Mouse (Mus musculus): ENCODE results near the gene Rexo4. TPM values are rescaled to one million over a fixed set of nuclear protein-coding genes. Genes with fewer than 3 reads are reported as not detected.

Gene Rexo4
- polyA plus RNA-seq, 1 experiment from 2014 or later: 39.5 TPM

DNA sequence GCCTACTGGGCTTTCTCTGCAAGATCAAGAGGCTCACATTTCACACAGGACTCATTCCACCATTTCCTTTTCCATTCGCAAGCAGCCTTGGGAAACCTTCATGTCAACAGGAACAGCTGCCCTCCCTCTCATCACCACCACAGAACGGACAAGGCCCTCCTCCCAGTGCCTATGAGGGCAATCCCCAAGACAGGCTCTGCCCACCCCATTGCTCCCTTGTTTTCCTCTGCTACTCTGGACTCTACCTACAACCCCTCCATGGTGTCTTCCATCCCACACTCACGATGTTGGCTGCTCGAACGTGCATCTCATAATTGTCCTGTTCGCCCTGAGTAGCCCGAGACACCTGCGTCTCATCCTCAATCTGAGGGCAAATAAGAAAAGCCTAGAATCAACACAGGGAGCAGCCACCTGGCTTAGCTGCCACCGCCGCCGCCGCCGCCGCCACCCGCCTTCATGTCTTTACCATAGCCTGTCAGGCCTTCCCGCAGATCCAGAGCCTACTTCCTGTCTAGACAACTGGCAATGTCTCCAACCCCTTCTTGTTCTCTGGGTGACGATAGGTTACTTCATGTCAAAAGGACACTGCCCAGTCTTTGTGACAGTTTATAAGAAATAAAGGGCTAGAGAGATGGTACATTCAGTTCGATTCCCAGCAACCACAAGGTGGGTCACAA lies 55.3 kb downstream of the Rexo4 start:
- WGBS: 76% methylated on average over 18 of the region's 18 CpGs
- H3K27ac ChIP-seq (replicated peaks; ENCODE audit: low read depth, low read length): no peak overlapping the region

DNA sequence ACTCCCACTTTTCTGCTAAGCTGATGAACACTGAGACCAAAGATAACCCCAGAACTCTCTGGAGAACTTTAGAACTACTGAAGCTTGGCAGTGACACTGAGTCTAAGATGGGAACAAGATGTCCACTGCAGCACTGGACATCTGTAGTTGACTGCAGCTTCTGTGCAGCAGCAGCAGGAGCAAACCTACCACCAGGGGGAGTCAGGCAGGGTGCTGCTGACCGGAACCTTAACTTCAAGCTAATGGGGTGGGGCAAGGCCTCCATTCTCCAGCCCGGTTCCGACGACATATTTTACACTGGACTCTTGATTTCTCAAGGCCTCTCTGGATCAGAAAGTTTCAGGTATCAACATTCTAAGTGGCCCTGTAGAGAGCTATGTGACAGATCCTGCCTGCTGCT lies 57.1 kb downstream of the Rexo4 start:
- H3K36me3 ChIP-seq (ENCODE audit: control insufficient read depth, insufficient read depth, low read length): peaks cover 49% of the 10 kb centered on the region
- ATAC-seq (ENCODE audit: low read depth) (no peak), DNase-seq (ENCODE audit: low spot score) (peak; percentile 16)
- no peak overlapping the region for H3K9ac ChIP-seq (ENCODE audit: low read depth, low read length)
- no peak overlapping the region for H3K4me3 ChIP-seq (ENCODE audit: low read depth, low read length)
- no peak overlapping the region for H3K27ac ChIP-seq (replicated peaks; ENCODE audit: low read depth, low read length)
- no peak overlapping the region for H3K4me2 ChIP-seq (ENCODE audit: low read depth, low read length)
- no peaks in the 10 kb centered on the region for H3K27me3 ChIP-seq (replicated peaks; ENCODE audit: control insufficient read depth, insufficient read depth, low read length)
- WGBS: 52% methylated on average over 4 of the region's 4 CpGs
- H3K4me1 ChIP-seq (ENCODE audit: control insufficient read depth, insufficient read depth, low read length): peaks cover 19% of the 10 kb centered on the region
- H3K9me3 ChIP-seq (ENCODE audit: control insufficient read depth, low read length): no peaks in the 10 kb centered on the region

More for the DNA sequence above, 55.3 kb downstream of the Rexo4 start:
- H3K4me1 ChIP-seq (ENCODE audit: control insufficient read depth, insufficient read depth, low read length): peaks cover 16% of the 10 kb centered on the region
- peak overlapping the region; percentile 85 for H3K4me3 ChIP-seq (ENCODE audit: low read depth, low read length)
- H3K27me3 ChIP-seq (replicated peaks; ENCODE audit: control insufficient read depth, insufficient read depth, low read length): no peaks in the 10 kb centered on the region
- H3K9ac ChIP-seq (ENCODE audit: low read depth, low read length): peak overlapping the region; percentile 98
- H3K4me2 ChIP-seq (ENCODE audit: low read depth, low read length): peak overlapping the region; percentile 83
- no peak for DNase-seq (ENCODE audit: low spot score)
- H3K9me3 ChIP-seq (ENCODE audit: control insufficient read depth, low read length): no peaks in the 10 kb centered on the region
- peaks cover 67% of the 10 kb centered on the region for H3K36me3 ChIP-seq (ENCODE audit: control insufficient read depth, insufficient read depth, low read length)
- no peak for ATAC-seq (ENCODE audit: low read depth)

- Histone ChIP-seq H3K4me2 (ENCODE audit: low read depth, low read length) (no peak overlapping the region), H3K36me3 (ENCODE audit: control insufficient read depth, insufficient read depth, low read length) (peaks cover 43% of the 10 kb centered on the region), H3K4me1 (ENCODE audit: control insufficient read depth, insufficient read depth, low read length) (peaks cover 21% of the 10 kb centered on the region), H3K9me3 (ENCODE audit: control insufficient read depth, low read length) (no peaks in the 10 kb centered on the region), H3K4me3 (ENCODE audit: low read depth, low read length) (no peak overlapping the region), H3K9ac (ENCODE audit: low read depth, low read length) (no peak overlapping the region), H3K27me3 (replicated peaks; ENCODE audit: control insufficient read depth, insufficient read depth, low read length) (no peaks in the 10 kb centered on the region), H3K27ac (replicated peaks; ENCODE audit: low read depth, low read length) (no peak overlapping the region)
- WGBS: 97% methylated on average over 3 of the region's 3 CpGs
- ATAC-seq (ENCODE audit: low read depth) (no peak), DNase-seq (ENCODE audit: low spot score) (no peak)
Measured at GRCm38 (mm10) chr2:26906431-26906830, 57.8 kb downstream of the Rexo4 start.

DNA sequence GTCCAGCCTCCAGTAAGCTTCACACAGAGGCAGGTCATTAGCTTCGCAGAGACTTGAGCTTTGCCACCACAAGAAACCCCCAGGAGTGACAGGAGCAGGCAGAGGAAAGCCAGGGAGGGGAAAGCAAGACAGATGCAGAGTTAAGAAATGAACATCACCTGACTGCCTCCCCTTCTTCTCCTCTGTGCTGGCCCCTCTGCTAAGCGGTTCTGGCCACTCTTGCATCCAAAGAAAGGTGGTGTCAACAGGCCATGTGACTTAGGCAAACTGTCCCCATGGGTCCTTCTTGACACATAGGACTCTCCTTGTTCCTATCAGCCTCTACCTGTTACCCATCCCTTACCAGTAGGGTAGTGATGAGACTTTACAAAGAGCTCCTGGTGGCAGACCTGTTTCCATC lies 58.2 kb downstream of the Rexo4 start:
- Histone ChIP-seq H3K4me1 (ENCODE audit: control insufficient read depth, insufficient read depth, low read length) (peaks cover 21% of the 10 kb centered on the region), H3K4me2 (ENCODE audit: low read depth, low read length) (no peak overlapping the region), H3K9me3 (ENCODE audit: control insufficient read depth, low read length) (no peaks in the 10 kb centered on the region), H3K9ac (ENCODE audit: low read depth, low read length) (no peak overlapping the region), H3K36me3 (ENCODE audit: control insufficient read depth, insufficient read depth, low read length) (peaks cover 40% of the 10 kb centered on the region), H3K4me3 (ENCODE audit: low read depth, low read length) (no peak overlapping the region), H3K27me3 (replicated peaks; ENCODE audit: control insufficient read depth, insufficient read depth, low read length) (no peaks in the 10 kb centered on the region), H3K27ac (replicated peaks; ENCODE audit: low read depth, low read length) (no peak overlapping the region)
- ATAC-seq (ENCODE audit: low read depth) (no peak), DNase-seq (ENCODE audit: low spot score) (no peak)
- 100% methylated on average over 1 of the region's 2 CpGs for WGBS

Other genes starting within 250 kb of the Rexo4 start
- gene Abo, start 99.4 kb downstream of the Rexo4 start, polyA plus RNA-seq (2014; fragmentation: Nextera tagmentation; extraction: Ambion mirVana): not detected in 2 replicates
- gene Surf6, start 61.5 kb downstream of the Rexo4 start, polyA plus RNA-seq (2014; fragmentation: Nextera tagmentation; extraction: Ambion mirVana): 14.4 and 15.4 TPM in 2 replicates
- 30.6 and 36.3 TPM in 2 replicates for gene Med22, start 53.7 kb downstream of the Rexo4 start, polyA plus RNA-seq (2014; fragmentation: Nextera tagmentation; extraction: Ambion mirVana)
- 667 and 701 TPM in 2 replicates for gene Rpl7a, start 53.6 kb downstream of the Rexo4 start, polyA plus RNA-seq (2014; fragmentation: Nextera tagmentation; extraction: Ambion mirVana)
- 31.2 and 34.3 TPM in 2 replicates for gene Surf2, start 48.0 kb downstream of the Rexo4 start, polyA plus RNA-seq (2014; fragmentation: Nextera tagmentation; extraction: Ambion mirVana)
- gene Surf1, start 47.9 kb downstream of the Rexo4 start, polyA plus RNA-seq (2014; fragmentation: Nextera tagmentation; extraction: Ambion mirVana): 42.9 and 50.8 TPM in 2 replicates
- gene Surf4, start 30.5 kb downstream of the Rexo4 start, polyA plus RNA-seq (2014; fragmentation: Nextera tagmentation; extraction: Ambion mirVana): 272 and 273 TPM in 2 replicates
- gene Stkld1, start 30.3 kb downstream of the Rexo4 start, polyA plus RNA-seq (2014; fragmentation: Nextera tagmentation; extraction: Ambion mirVana): 0.07 and 0.16 TPM in 2 replicates
- gene Adamts13, start 9.0 kb upstream of the Rexo4 start, polyA plus RNA-seq (2014; fragmentation: Nextera tagmentation; extraction: Ambion mirVana): not detected in 2 replicates
- 57.6 and 65.0 TPM in 2 replicates for gene Cacfd1, start 45.5 kb upstream of the Rexo4 start, polyA plus RNA-seq (2014; fragmentation: Nextera tagmentation; extraction: Ambion mirVana)
- 0.63 and 1.4 TPM in 2 replicates for gene Slc2a6, start 63.6 kb upstream of the Rexo4 start, polyA plus RNA-seq (2014; fragmentation: Nextera tagmentation; extraction: Ambion mirVana)
- gene Mymk, start 107.8 kb upstream of the Rexo4 start, polyA plus RNA-seq (2014; fragmentation: Nextera tagmentation; extraction: Ambion mirVana): 90.3 and 111 TPM in 2 replicates
- 4.6 and 8.0 TPM in 2 replicates for gene Adamtsl2, start 115.0 kb upstream of the Rexo4 start, polyA plus RNA-seq (2014; fragmentation: Nextera tagmentation; extraction: Ambion mirVana)
- gene Fam163b, start 178.1 kb upstream of the Rexo4 start, polyA plus RNA-seq (2014; fragmentation: Nextera tagmentation; extraction: Ambion mirVana): 0.31 and 0.35 TPM in 2 replicates
- 2.1 and 3.9 TPM in 2 replicates for gene Dbh, start 200.8 kb upstream of the Rexo4 start, polyA plus RNA-seq (2014; fragmentation: Nextera tagmentation; extraction: Ambion mirVana)

Data from embryonic facial prominence, embryonic 14.5 days (tissue).